Mouse (Mus musculus) gastrocnemius, adult 8-10 months (tissue): ENCODE results near the gene Scml4. TPM values are rescaled to one million over a fixed set of nuclear protein-coding genes. Genes with fewer than 3 reads are reported as not detected.

Source experiments
- DNase-seq, 2 experiments: peaks; one replicate each; pipeline ENCODE4 v3.0.0; 2022; ENCODE audit warnings: low spot score in 2 of 2
- total RNA-seq, 4 experiments: library from RNA; stranded (reverse); gene quantifications; 2 replicates each; pipeline ENCODE4 v1.2.4; 2022

Gene Scml4
- under 1 TPM; 0.27 to 0.54 (median 0.41) TPM for total RNA-seq

DNA sequence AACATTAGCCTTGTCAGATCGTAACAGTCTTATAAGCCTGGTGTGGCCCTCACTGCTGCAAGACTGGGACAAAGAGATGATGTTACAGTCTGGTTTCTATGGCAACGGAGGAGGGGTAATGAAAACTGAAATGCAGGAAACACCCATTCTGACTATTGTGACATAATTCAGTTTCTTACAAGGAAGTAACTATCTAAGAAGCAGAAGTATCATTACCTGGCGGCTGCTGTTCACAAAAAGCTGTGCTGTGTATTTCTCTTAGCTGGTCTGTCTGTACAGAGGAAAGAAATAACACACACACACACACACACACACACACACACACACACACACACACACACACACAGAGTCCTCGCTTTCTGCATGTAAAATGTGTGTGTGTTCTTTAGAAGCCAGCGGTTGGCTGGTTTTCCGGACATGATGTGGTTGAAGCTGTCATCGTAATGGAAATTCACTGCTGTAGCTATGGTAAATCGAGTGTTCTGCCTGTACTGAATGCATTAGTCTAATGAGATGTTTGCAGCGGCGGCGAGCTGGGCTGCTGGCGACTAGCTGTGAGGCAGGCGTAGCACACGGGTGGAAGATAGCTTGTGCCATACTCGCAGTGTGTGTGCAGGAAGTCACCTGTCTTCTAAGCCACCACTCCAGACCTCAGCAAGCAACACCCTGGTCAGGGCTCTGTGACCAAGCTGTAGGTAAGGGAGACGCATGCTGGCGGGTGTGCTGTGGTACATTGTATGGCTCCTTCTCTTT is at the start of gene Scml4:
Gene Scml4, plus strand, starts transcription at position 212 of the 753 bp plus-strand sequence.
- no peak for DNase-seq

DNA sequence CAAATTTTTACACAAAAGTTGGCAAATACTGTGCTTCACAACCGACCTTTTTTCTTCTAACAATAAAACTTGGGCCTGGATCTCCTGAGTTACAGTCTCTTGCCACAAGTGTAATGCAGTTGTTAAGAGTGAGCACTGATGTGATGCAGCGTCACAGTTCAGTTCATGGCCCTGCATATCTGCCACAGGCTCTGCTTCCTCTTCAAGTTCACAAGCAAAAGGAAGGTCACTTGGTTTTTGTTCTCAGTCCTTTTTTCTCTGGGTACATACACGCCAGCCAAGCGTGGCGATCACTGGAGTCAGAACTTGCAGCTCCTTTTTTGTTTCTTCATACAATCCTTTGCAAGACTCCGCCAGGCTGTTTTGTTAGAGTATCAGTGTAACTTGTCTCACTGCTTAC is 34.2 kb upstream of the Scml4 start:
- no peak for DNase-seq

DNA sequence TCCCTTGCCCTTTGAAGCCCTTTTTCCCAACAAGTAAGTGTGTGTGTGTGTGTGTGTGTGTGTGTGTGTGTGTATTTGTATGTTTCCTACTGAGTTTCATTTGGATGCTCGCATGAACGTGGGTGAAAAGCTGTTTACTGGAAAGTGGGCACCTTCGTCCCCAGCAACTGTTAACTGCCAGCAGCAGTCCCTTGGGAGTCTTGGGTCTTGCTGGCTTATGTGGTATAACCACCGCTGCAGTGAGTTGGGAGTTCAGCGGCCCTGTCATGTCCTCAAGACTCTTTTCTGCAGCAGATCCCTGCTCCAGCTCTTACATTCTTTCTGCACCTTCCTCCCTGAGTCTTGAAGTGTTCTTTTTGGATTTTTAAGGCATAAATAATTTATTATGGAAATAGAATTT is 33.0 kb upstream of the Scml4 start:
- DNase-seq: no peak

- no peak for DNase-seq
Measured at GRCm38 (mm10) chr10:42830007-42830406, 30.2 kb upstream of the Scml4 start.

DNA sequence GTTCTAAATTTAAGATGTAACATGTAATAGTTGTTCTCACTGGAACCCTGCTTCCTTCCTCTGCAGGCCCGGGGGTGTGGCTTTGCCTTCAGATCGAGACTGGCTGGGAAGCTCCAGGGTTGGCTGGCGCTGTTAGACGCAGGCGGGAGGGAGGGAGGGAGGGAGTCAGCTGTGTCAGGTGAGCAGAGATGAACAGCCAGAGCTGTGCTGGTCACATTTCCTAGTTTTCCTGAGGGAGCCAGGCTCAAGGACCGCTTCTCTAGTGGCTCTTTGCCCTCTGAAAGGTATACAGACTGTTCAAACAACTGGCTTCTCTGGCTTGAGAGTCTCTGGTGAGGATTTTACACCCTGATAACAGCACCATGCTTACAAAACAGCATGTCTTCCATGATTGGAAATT is 29.8 kb upstream of the Scml4 start:
- DNase-seq: no peak

DNA sequence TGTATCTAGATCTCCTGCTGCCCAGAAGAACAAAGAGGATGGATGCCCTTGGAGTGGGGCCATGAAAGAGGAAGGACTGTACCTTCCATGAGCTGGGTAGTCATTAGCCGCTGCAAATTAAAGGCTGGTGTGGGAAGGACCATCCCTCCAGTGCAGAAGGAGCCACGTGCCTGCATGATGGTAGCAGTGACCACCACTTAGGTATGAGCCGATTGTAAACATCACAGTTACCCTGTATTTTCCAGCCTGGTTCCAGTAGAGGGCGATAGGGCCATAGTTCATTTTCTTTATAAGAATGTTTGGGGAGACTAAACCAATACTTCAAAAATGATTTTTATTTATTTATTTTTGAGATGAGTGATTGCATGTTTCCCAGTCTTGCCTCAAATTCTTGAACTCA is 27.5 kb upstream of the Scml4 start:
- no peak for DNase-seq

DNA sequence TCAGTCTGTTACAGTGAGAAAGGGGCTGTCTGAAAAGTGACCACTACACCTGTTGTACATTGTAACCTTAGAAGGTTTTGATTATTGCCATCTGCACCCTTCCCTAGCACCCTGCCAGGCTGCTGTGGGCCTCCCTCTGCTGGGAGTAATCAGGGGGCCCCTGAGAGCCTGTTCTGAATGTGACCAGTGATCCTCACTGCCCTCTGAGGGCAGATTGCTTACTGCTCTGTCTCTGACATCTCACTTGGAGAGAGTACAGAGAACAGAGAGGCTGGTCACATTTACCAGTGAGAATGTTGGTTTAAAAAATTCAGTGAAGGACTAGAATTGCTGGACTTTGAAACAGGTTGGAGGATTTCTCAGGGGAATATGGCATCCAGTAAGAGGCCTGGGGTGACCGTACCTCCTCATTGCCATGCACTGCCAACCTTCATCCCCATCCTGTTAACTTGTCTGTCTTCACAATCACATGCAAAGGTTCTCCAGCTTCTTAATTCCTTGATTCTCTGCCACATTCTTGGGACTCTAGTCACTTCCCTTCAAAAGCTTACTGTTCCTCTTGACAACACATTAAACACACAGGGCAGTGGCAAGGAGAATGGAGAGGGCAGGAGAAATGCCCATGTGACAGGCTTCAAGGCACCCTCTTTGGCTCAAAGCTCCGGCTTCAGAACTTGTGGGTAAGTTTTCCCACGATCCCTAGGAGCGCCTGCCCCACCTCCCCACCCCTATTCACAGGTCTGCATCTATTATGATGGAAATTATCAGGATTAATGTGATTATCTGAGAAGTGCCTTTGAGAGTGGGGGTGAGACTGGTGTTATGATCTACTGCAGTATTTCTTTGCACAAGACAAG is 26.1 kb upstream of the Scml4 start:
- DNase-seq: no peak

DNA sequence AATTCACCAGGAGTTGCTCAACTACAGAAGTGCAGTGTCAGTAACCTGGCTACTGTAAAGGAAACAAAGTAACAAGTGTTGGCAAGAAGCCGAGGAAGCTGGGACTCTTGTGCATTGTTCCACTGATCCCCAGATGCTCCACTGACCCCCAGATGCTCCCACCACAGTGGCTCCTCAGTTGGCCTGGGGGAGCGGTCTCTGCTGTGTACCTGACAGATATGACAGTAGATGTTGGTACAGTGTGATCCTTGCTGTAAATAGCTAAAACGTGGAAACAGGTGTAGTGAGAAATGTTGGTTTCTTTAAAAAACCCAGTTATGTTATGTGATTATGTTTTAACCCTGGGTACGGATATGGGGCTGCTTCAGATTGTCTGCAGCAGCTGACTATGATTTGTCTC is 22.1 kb upstream of the Scml4 start:
- no peak for DNase-seq

- no peak for DNase-seq
Measured at GRCm38 (mm10) chr10:42838736-42839135, 21.4 kb upstream of the Scml4 start.

- DNase-seq: no peak
Measured at GRCm38 (mm10) chr10:42840036-42840435, 20.1 kb upstream of the Scml4 start.

DNA sequence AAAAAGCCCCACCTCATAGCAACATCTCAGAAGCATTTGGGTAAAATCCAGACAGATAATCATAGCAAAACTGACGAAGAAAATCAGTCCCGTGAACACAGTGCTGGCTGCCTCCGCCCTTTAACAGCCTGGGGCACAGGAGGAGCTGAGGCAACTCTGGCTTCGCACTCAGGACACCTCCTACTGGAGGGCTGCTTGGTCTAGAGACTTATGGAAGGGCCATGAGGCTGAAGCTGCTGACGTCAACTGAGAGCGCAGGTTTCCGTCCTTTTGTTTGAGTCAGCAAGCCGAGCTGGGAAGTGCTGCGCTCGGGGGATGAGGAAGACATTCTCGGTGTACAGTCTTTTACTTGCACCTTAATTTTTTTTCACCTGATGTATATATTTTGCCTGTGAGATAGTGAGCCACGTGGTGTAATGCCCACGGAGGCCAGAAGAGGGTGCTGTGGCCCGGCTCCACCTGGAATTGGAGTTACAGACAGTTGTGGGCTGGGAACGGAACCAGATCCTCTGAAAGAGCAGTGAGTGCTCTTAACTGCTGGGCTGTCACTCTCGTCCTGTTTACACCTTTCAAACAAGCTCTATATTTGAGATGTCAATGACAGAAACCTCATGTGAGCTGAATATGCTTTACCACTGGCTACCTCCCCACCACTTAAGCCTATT is 18.5 kb upstream of the Scml4 start:
- DNase-seq: no peak

DNA sequence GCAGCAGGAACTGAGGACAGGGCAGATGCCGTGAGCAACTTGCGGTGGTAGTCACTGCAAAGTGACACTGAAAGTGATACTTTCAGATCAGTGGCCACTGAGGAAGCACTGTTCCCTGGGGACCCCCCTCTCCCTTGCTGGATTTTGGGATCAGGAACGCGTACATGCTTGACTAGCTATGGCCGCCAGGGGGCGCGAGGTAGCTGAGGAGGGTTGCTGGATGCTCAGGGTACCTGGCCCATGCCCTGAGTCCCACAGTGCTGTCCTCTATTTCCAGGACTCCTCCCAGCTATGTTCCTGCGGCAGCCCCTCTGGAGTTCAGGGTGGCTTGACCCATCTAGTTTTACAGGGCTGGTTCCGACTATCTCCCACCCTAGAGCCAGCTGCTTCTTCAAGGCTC is 17.8 kb upstream of the Scml4 start:
- DNase-seq: peak; percentile 70 to 72

- DNase-seq: peak in 1 of 2 experiments; percentile 12
Measured at GRCm38 (mm10) chr10:42843416-42843815, 16.8 kb upstream of the Scml4 start.

GRCm38 (mm10) chr10:42845480-42845879 is 14.7 kb upstream of the Scml4 start:
- no peak for DNase-seq

DNA sequence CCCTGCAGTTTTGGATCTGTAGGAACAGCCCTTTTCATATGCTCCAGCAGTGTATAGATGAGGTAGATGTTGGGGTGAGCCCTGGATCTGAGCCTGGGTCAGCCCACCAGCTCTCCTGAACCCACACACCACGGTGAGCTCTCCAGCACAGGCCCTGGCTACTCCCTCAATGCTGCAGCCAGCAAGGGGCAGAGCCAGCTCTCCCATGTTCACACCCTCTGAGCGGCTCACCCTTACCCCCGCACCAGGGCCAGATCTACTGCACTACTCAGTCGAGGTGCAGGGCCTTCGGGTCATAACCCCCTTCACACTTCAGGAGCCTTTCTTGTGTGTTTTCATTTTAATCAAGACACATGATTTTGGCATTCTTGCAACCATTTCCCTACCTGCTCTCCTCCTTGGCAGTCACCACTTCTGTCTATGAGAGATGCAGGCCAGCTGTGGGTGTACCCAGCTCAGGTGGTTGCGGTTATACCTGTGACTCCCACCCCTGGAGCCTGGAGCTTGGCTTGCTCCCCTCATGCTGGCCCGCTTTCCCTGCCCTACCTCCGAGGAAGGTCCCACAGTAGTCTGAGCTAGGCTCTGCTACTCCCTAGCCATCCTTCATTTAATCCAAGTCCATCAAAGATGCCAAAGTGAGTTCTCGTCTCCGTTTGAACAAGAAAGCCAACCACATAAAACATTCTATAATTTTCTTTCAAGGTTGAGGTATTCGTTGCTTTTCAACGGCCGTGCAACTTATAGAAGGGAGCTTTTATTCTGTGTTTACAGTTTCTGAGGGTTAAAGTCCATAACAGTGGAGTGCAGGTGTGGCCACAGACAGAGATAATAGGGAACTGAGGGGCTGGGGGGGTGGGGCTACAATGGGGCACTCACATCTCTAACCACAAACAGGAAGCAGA is 11.7 kb upstream of the Scml4 start:
- no peak for DNase-seq

GRCm38 (mm10) chr10:42849081-42849400 is 11.1 kb upstream of the Scml4 start:
- no peak for DNase-seq

- DNase-seq: no peak
Measured at GRCm38 (mm10) chr10:42854838-42855237, 5.3 kb upstream of the Scml4 start.

DNA sequence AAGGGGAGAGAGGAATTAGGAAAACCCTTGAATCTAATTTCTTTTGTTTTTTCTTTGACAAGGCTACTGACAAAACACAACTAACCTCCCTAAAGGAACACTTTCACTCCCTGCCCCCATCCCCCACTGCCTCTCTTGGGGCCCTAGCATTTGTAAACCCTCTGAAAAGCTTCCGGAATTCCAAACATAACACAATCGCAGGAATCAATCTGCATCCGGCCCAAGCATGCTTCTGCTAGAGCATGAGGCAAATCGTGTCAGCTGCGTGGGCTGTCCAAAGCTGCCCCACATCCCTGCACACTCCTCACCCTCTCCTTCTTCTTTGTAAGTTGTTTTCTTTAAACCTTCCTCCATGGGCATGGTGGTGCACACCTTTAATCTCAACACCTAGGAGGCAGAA is 4.9 kb upstream of the Scml4 start:
- no peak for DNase-seq

- DNase-seq: no peak
Measured at GRCm38 (mm10) chr10:42856574-42856973, 3.6 kb upstream of the Scml4 start.

DNA sequence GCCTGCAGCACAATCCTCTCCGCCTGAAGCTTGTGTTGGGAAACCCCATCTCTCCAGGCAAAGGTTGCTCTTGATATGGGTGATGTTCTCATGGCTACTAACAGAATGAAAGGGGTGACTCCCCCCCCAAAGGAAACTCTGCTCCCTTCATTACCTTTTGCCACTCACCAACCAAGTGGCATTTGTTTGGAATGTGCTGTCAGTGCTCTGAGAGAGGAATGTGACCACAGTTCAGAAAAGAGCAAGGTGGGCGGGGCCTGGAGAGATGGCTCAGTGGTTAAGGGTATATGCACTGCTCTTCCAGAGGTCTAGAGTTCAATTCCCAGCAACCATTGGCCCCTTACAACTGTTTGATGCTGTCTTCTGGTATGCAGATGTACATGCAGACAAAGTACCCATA is 3.1 kb upstream of the Scml4 start:
- no peak for DNase-seq

DNA sequence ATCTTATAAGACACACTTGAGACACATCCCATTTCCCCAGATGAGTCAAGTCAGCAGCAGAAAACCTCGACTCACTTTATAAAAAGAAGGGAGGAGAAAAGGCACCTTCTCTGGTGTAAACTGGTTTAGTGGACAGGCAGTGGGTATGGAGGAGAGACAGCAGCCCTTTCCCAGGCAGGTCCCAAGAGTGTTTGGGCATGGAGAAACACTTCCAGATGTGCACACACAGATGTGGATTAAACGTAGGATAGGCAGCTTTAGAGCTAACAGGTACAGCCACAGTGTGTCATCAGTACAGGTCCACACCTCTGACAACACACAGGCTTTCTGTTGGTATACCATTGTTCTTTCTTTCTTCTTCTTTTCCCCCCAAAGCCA is 400 bp upstream of the Scml4 start:
- no peak for DNase-seq
